Mouse (Mus musculus) kidney, embryonic 15.5 days (tissue): ENCODE measurements at regions not wholly inside any gene's neighbourhood (a gene's known extent, or its start where the extent isn't known, plus 50 kb on each side); places are given as distances from the start of the nearest gene placed in this dataset.

ENCODE experiments used
- ATAC-seq: fragments of 200-750 bp; cut with Nextera tagmentation; replicated peaks from 2 replicates; pipeline ENCODE4 v1.8.0; 2017; ENCODE audit warnings: moderate TSS enrichment; ENCODE audit not compliant: low FRiP score
- H3K27ac ChIP-seq: fragments of 300-500 bp; sonication (generic); 2 replicates; pipeline ENCODE4 v1.5.1; 2015; ENCODE audit warnings: mild to moderate bottlenecking, inconsistent platforms
- H3K27me3 ChIP-seq: fragments of 300-500 bp; sonication (generic); 2 replicates; pipeline ENCODE4 v1.6.1; 2015; ENCODE audit warnings: inconsistent platforms
- H3K36me3 ChIP-seq: fragments of 300-500 bp; sonication (generic); 2 replicates; pipeline ENCODE4 v1.6.1; 2015; ENCODE audit warnings: inconsistent platforms
- H3K4me1 ChIP-seq: fragments of 300-500 bp; sonication (generic); 2 replicates; pipeline ENCODE4 v1.6.1; 2015; ENCODE audit warnings: inconsistent platforms
- H3K4me2 ChIP-seq: fragments of 300-500 bp; sonication (generic); 2 replicates; pipeline ENCODE4 v1.6.1; 2015; ENCODE audit warnings: moderate library complexity, mild to moderate bottlenecking, inconsistent platforms
- H3K4me3 ChIP-seq: fragments of 300-500 bp; sonication (generic); replicated peaks from 2 replicates; pipeline ENCODE4 v1.5.1; 2015; ENCODE audit warnings: mild to moderate bottlenecking, inconsistent platforms
- H3K9ac ChIP-seq: fragments of 300-500 bp; sonication (generic); 2 replicates; pipeline ENCODE4 v1.6.1; 2015; ENCODE audit warnings: mild to moderate bottlenecking, inconsistent platforms
- H3K9me3 ChIP-seq: fragments of 300-500 bp; sonication (generic); replicated peaks from 2 replicates; pipeline ENCODE4 v1.6.1; 2016; ENCODE audit warnings: inconsistent platforms
- WGBS: fragments of 180-500 bp; shearing (Covaris S2); methylation state at CpG from one replicate; pipeline ENCODE4 v1.1.7; 2015; ENCODE audit warnings: mixed read lengths; 5-methylcytosine and 5-hydroxymethylcytosine counted together

- no peak for ATAC-seq
- Histone ChIP-seq H3K9me3 (no peaks in the 10 kb centered on the region), H3K36me3 (no peaks in the 10 kb centered on the region), H3K4me3 (no peak overlapping the region), H3K27ac (no peak overlapping the region), H3K4me1 (no peaks in the 10 kb centered on the region), H3K27me3 (no peaks in the 10 kb centered on the region), H3K4me2 (no peak overlapping the region), H3K9ac (no peak overlapping the region)
- WGBS, result 60% methylated on average over 10 of the region's 10 CpGs
These were observed 539.2 kb downstream of the Gm19410 start for GRCm38 (mm10) chr8:36304809-36305208.

- Histone ChIP-seq H3K4me1 (no peaks in the 10 kb centered on the region), H3K27me3 (no peaks in the 10 kb centered on the region), H3K4me3 (no peak overlapping the region), H3K9ac (no peak overlapping the region), H3K36me3 (no peaks in the 10 kb centered on the region), H3K4me2 (no peak overlapping the region), H3K27ac (no peak overlapping the region), H3K9me3 (no peaks in the 10 kb centered on the region)
- ATAC-seq, result no peak
- 80% methylated on average over 4 of the region's 4 CpGs for WGBS
These were observed 540.7 kb downstream of the Gm19410 start for GRCm38 (mm10) chr8:36306336-36306735.

GRCm38 (mm10) chr8:36307496-36307895 is 541.9 kb downstream of the Gm19410 start:
- no peak overlapping the region for H3K27ac ChIP-seq

GRCm38 (mm10) chr8:36308056-36308455 is 542.5 kb downstream of the Gm19410 start:
- Histone ChIP-seq H3K9ac (no peak overlapping the region), H3K27ac (no peak overlapping the region), H3K36me3 (no peaks in the 10 kb centered on the region), H3K4me3 (no peak overlapping the region), H3K9me3 (no peaks in the 10 kb centered on the region), H3K27me3 (no peaks in the 10 kb centered on the region), H3K4me2 (no peak overlapping the region), H3K4me1 (no peaks in the 10 kb centered on the region)
- WGBS, result 80% methylated on average over 2 of the region's 2 CpGs
- ATAC-seq, result 0 out of 2 replicates have a peak, but pooled peaks have one; percentile 54

More at GRCm38 (mm10) chr8:36307496-36307895, 541.9 kb downstream of the Gm19410 start:
- H3K4me3 ChIP-seq, result no peak overlapping the region
- H3K9me3 ChIP-seq, result no peaks in the 10 kb centered on the region
- ATAC-seq, result no peak
- H3K4me2 ChIP-seq, result no peak overlapping the region
- H3K36me3 ChIP-seq, result no peaks in the 10 kb centered on the region
- 80% methylated on average over 8 of the region's 8 CpGs for WGBS
- no peaks in the 10 kb centered on the region for H3K4me1 ChIP-seq
- H3K9ac ChIP-seq, result no peak overlapping the region
- H3K27me3 ChIP-seq, result no peaks in the 10 kb centered on the region

GRCm38 (mm10) chr8:36309326-36309725 is 543.7 kb downstream of the Gm19410 start:
- WGBS, result 95% methylated on average over 6 of the region's 6 CpGs

GRCm38 (mm10) chr8:36309952-36310351 is 544.4 kb downstream of the Gm19410 start:
- no peaks in the 10 kb centered on the region for H3K4me1 ChIP-seq
- no peaks in the 10 kb centered on the region for H3K27me3 ChIP-seq
- ATAC-seq, result no peak
- H3K27ac ChIP-seq, result no peak overlapping the region
- no peak overlapping the region for H3K4me2 ChIP-seq
- H3K9me3 ChIP-seq, result no peaks in the 10 kb centered on the region
- no peaks in the 10 kb centered on the region for H3K36me3 ChIP-seq
- H3K4me3 ChIP-seq, result no peak overlapping the region
- WGBS, result 75% methylated on average over 10 of the region's 10 CpGs
- H3K9ac ChIP-seq, result no peak overlapping the region

More at GRCm38 (mm10) chr8:36309326-36309725, 543.7 kb downstream of the Gm19410 start:
- Histone ChIP-seq H3K4me1 (no peaks in the 10 kb centered on the region), H3K27ac (no peak overlapping the region), H3K9ac (no peak overlapping the region), H3K27me3 (no peaks in the 10 kb centered on the region), H3K4me2 (no peak overlapping the region), H3K36me3 (no peaks in the 10 kb centered on the region), H3K4me3 (no peak overlapping the region), H3K9me3 (no peaks in the 10 kb centered on the region)
- ATAC-seq, result no peak

GRCm38 (mm10) chr8:36311734-36312133 is 546.1 kb downstream of the Gm19410 start:
- no peak for ATAC-seq

GRCm38 (mm10) chr8:36312963-36313362 is 547.4 kb downstream of the Gm19410 start:
- Histone ChIP-seq H3K4me1 (no peaks in the 10 kb centered on the region), H3K27ac (peak overlapping the region; percentile 24; the same call in 1 of the 2 replicates), H3K36me3 (no peaks in the 10 kb centered on the region), H3K9me3 (no peaks in the 10 kb centered on the region), H3K27me3 (no peaks in the 10 kb centered on the region), H3K4me3 (no peak overlapping the region), H3K4me2 (no peak overlapping the region), H3K9ac (no peak overlapping the region)
- 68% methylated on average over 3 of the region's 3 CpGs for WGBS
- ATAC-seq, result peak; percentile 49; the same call in 1 of the 2 replicates

More at GRCm38 (mm10) chr8:36311734-36312133, 546.1 kb downstream of the Gm19410 start:
- no peaks in the 10 kb centered on the region for H3K4me1 ChIP-seq
- H3K27me3 ChIP-seq, result no peaks in the 10 kb centered on the region
- WGBS, result 73% methylated on average over 5 of the region's 5 CpGs
- no peaks in the 10 kb centered on the region for H3K36me3 ChIP-seq
- no peak overlapping the region for H3K4me3 ChIP-seq
- H3K4me2 ChIP-seq, result no peak overlapping the region
- H3K9me3 ChIP-seq, result no peaks in the 10 kb centered on the region
- H3K27ac ChIP-seq, result no peak overlapping the region
- no peak overlapping the region for H3K9ac ChIP-seq

- H3K27me3 ChIP-seq, result no peaks in the 10 kb centered on the region
- no peak overlapping the region for H3K4me3 ChIP-seq
- H3K36me3 ChIP-seq, result no peaks in the 10 kb centered on the region
- H3K4me1 ChIP-seq, result no peaks in the 10 kb centered on the region
- no peak overlapping the region for H3K27ac ChIP-seq
- no peak overlapping the region for H3K9ac ChIP-seq
- ATAC-seq, result no peak
- WGBS, result 81% methylated on average over 2 of the region's 2 CpGs
- H3K4me2 ChIP-seq, result no peak overlapping the region
- no peaks in the 10 kb centered on the region for H3K9me3 ChIP-seq
These were observed 552.8 kb downstream of the Gm19410 start for GRCm38 (mm10) chr8:36318396-36318795.

- Histone ChIP-seq H3K4me3 (no peak overlapping the region), H3K9me3 (no peaks in the 10 kb centered on the region), H3K4me2 (no peak overlapping the region), H3K36me3 (no peaks in the 10 kb centered on the region), H3K9ac (no peak overlapping the region), H3K27me3 (no peaks in the 10 kb centered on the region), H3K27ac (no peak overlapping the region), H3K4me1 (no peaks in the 10 kb centered on the region)
- no peak for ATAC-seq
- 47% methylated on average over 5 of the region's 5 CpGs for WGBS
These were observed 553.3 kb downstream of the Gm19410 start for GRCm38 (mm10) chr8:36318884-36319283.

- H3K9me3 ChIP-seq, result no peaks in the 10 kb centered on the region
- ATAC-seq, result no peak
- H3K4me2 ChIP-seq, result no peak overlapping the region
- H3K36me3 ChIP-seq, result no peaks in the 10 kb centered on the region
- H3K4me1 ChIP-seq, result no peaks in the 10 kb centered on the region
- WGBS, result 58% methylated on average over 7 of the region's 7 CpGs
- no peak overlapping the region for H3K4me3 ChIP-seq
- H3K27ac ChIP-seq, result no peak overlapping the region
- no peaks in the 10 kb centered on the region for H3K27me3 ChIP-seq
- H3K9ac ChIP-seq, result no peak overlapping the region
These were observed 553.8 kb downstream of the Gm19410 start for GRCm38 (mm10) chr8:36319314-36319959.

GRCm38 (mm10) chr8:36322125-36322524 is 556.5 kb downstream of the Gm19410 start:
- H3K4me2 ChIP-seq, result no peak overlapping the region
- no peak for ATAC-seq
- H3K9ac ChIP-seq, result no peak overlapping the region
- H3K4me3 ChIP-seq, result no peak overlapping the region
- no peak overlapping the region for H3K27ac ChIP-seq
- H3K36me3 ChIP-seq, result no peaks in the 10 kb centered on the region
- no peaks in the 10 kb centered on the region for H3K27me3 ChIP-seq
- WGBS, result 77% methylated on average over 8 of the region's 8 CpGs
- peaks cover 3% of the 10 kb centered on the region; the same call in 1 of the 2 replicates for H3K4me1 ChIP-seq
- H3K9me3 ChIP-seq, result no peaks in the 10 kb centered on the region

- H3K36me3 ChIP-seq, result no peaks in the 10 kb centered on the region
- no peak overlapping the region for H3K9ac ChIP-seq
- H3K4me3 ChIP-seq, result no peak overlapping the region
- no peaks in the 10 kb centered on the region for H3K27me3 ChIP-seq
- no peak overlapping the region for H3K4me2 ChIP-seq
- WGBS, result 69% methylated on average over 7 of the region's 7 CpGs
- peaks cover 3% of the 10 kb centered on the region; the same call in 1 of the 2 replicates for H3K4me1 ChIP-seq
- H3K9me3 ChIP-seq, result no peaks in the 10 kb centered on the region
- H3K27ac ChIP-seq, result no peak overlapping the region
- no peak for ATAC-seq
These were observed 557.0 kb downstream of the Gm19410 start for GRCm38 (mm10) chr8:36322578-36322977.
